Mouse (Mus musculus) erythroblast, embryonic 14.5 days (primary cell): Measurements from ENCODE around the gene Tepp. TPM values are rescaled to one million over a fixed set of nuclear protein-coding genes. Genes with fewer than 3 reads are reported as not detected.

Experiments
- H3K27me3 ChIP-seq: 2 replicates; pipeline ENCODE4 v1.6.1; 2012; ENCODE audit warnings: inconsistent platforms; ENCODE audit not compliant: control insufficient read depth
- H3K36me3 ChIP-seq: 2 replicates; pipeline ENCODE4 v1.6.1; 2012; ENCODE audit warnings: mild to moderate bottlenecking, inconsistent platforms; ENCODE audit not compliant: control insufficient read depth
- H3K4me1 ChIP-seq: 2 replicates; pipeline ENCODE4 v1.6.1; 2012; ENCODE audit warnings: inconsistent platforms; ENCODE audit not compliant: control insufficient read depth
- H3K4me3 ChIP-seq: replicated peaks from 2 replicates; pipeline ENCODE3; 2012; ENCODE audit warnings: moderate library complexity, mild to moderate bottlenecking, inconsistent platforms
- H3K9me3 ChIP-seq: 2 replicates; pipeline ENCODE4 v1.6.1; 2012; ENCODE audit warnings: low read length, inconsistent platforms, mixed read lengths; ENCODE audit not compliant: control insufficient read depth
- GATA1 ChIP-seq: IDR thresholded peaks from 2 replicates; pipeline ENCODE4 v1.6.1; 2012; ENCODE audit warnings: low read length, inconsistent platforms, mixed read lengths
- TAL1 ChIP-seq: IDR thresholded peaks from 3 replicates; pipeline ENCODE4 v1.6.1; 2012; ENCODE audit warnings: low read length, inconsistent platforms, mixed read lengths
- polyA plus RNA-seq: library from polyadenylated mRNA; stranded (reverse); fragments of >175 nt; gene quantifications from 2 replicates; pipeline ENCODE4 v1.2.3, GENCODE M21; 2012

Tepp gene
- polyA plus RNA-seq, 1 experiment = not detected

DNA sequence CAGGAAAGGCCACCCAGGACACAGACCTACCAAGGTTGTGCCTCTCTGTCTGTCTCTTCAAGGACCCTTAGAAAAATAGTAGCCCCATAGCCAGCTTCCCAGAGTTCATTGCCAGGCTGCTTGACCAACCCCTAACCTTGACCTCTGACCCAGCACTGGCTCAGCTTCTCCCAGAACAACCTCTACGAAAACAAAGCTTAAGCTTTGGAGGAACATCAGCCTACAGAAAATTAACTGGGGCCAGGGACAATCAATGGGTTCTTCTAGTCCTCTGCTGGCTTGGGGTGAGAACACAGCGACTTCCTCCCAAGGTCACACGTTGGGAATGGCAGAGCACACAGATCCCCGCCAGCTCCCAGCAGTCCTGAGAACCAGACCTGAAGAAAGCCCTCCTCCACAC is 4.8 kb upstream of the Tepp start:
- H3K27me3 ChIP-seq = no peaks in the 10 kb centered on the region
- TF ChIP-seq GATA1 (no peak), TAL1 (no peak)

DNA sequence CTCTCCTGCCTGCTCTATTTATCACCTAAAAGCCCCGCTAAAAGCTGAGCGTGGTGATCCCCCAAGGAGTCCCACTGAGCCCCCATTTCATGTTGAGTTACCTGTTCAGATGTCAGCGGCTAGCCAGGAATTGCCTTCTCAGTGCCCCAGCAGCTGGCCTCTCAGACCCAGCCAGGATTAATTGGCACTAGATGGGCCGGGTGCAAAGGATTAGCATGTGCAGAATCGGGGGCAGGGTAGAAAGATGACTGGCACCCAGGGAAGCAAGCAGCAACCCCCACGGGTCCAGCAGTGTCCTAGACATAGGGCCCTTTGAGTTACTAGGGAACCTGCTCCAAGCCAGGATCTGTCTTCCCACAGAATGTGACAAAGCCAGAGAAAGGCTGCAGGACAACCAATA is 3.9 kb upstream of the Tepp start, which contains the start of gene Cngb1:
TSS of gene Cngb1 (minus strand) at position 155 of the 400 bp plus-strand sequence.
- H3K36me3 ChIP-seq = no peaks in the 10 kb centered on the region
- no peak within 1 kb of the TSS for H3K4me3 ChIP-seq
- H3K4me1 ChIP-seq = no peaks in the 10 kb centered on the region
- H3K27me3 ChIP-seq = no peaks in the 10 kb centered on the region
- H3K9me3 ChIP-seq = no peaks in the 10 kb centered on the region
- TF ChIP-seq TAL1 (no peak), GATA1 (no peak)

More for the DNA sequence above, 4.8 kb upstream of the Tepp start:
- Histone ChIP-seq H3K36me3 (no peaks in the 10 kb centered on the region), H3K4me1 (no peaks in the 10 kb centered on the region), H3K4me3 (no peak overlapping the region), H3K9me3 (no peaks in the 10 kb centered on the region)

DNA sequence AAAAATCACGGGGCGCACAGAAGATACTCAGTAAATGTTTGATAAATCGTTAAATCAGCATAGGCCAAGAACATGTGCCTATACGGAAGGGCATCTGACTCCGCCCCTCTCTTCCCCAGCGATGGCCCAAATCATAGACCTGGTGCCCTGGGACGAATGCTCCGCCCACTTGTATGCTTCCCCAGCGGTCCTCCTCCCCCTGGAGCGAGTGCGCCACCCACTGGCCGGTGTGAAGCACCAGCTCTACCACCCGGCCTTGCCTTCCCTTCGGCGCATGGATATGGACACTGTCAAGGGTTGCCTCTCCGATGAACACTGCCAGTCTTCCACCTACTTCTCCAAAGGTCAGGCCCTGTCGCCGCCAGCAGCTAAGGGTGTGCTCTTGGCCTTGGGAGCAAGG is 2.5 kb downstream of the Tepp start:
- TF ChIP-seq TAL1 (no peak), GATA1 (no peak)
- Histone ChIP-seq H3K36me3 (no peaks in the 10 kb centered on the region), H3K9me3 (no peaks in the 10 kb centered on the region)

DNA sequence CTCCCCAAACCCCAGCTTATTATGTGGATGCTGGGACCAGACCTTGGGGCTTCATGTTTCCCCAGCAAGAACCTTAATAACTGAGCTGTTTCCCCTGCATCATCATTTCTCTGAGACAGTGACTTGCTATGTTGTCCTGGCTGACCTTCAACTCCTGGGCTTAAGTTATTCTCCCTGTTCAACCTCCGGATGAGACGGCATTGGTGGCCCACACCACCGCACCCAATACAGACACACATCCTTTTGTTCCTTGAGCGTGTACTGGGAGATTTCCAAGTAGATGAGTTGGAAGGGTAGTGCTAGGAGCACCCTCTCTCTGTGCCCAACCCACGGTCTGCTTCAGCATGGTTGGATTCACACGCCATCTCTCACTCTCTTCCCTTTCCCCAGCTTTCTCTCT is 3.5 kb downstream of the Tepp start:
- no peaks in the 10 kb centered on the region for H3K36me3 ChIP-seq
- TF ChIP-seq GATA1 (no peak), TAL1 (no peak)
- H3K4me1 ChIP-seq = no peaks in the 10 kb centered on the region
- H3K4me3 ChIP-seq = no peak overlapping the region
- H3K27me3 ChIP-seq = peaks cover 6% of the 10 kb centered on the region
- peaks cover 3% of the 10 kb centered on the region; the same call in 1 of the 2 replicates for H3K9me3 ChIP-seq

More for the DNA sequence above, 2.5 kb downstream of the Tepp start:
- H3K4me3 ChIP-seq = no peak overlapping the region
- no peaks in the 10 kb centered on the region for H3K4me1 ChIP-seq
- H3K27me3 ChIP-seq = 0 out of 2 replicates have a peak, but pooled peaks cover 2% of the 10 kb centered on the region

DNA sequence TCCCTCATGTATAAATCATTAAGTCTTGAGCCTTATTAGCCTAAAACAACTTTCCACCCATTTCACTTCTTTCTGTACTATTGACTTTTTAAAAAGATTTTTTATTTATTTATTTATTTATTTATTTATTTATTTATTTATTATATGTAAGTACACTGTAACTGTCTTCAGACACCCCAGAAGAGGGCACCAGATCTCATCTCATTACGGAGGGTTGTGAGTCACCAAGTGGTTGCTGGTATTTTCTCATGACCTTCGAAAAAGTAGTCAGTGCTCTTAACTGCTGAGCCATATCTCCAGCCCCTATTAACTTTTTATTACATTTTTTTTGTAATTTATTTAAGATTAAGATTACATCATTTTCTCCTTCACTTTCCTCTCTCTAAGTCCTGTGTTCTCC is 4.3 kb downstream of the Tepp start:
- H3K27me3 ChIP-seq = peaks cover 9% of the 10 kb centered on the region

DNA sequence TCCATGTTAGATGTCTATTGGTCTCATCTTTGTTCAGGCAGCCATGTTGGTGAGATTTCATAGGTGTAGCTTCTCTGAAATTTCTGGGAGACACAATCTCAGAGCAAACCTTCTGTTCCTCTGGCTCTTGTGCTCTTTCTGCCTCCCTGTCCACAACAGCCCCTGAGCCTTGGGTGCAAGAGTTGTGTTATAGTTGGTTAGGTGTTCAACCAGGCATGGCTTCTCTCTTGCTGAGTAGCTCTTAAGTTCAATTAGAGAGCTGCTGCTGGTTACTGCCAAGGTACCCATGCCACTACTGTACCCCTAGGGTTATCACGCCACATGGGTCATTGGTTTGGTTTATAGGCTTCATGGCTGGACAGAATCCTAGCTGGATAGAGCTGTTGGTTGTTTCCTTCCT is 5.0 kb downstream of the Tepp start:
- Histone ChIP-seq H3K27me3 (peaks cover 16% of the 10 kb centered on the region), H3K4me3 (no peak overlapping the region), H3K36me3 (no peaks in the 10 kb centered on the region), H3K4me1 (peaks cover 1% of the 10 kb centered on the region), H3K9me3 (peaks cover 3% of the 10 kb centered on the region; the same call in 1 of the 2 replicates)
- no peak for TF ChIP-seq GATA1
- no peak for TF ChIP-seq TAL1

More for the DNA sequence above, 4.3 kb downstream of the Tepp start:
- TF ChIP-seq GATA1 = no peak
- no peak for TF ChIP-seq TAL1
- Histone ChIP-seq H3K4me3 (no peak overlapping the region), H3K36me3 (no peaks in the 10 kb centered on the region), H3K9me3 (peaks cover 3% of the 10 kb centered on the region; the same call in 1 of the 2 replicates), H3K4me1 (no peaks in the 10 kb centered on the region)

DNA sequence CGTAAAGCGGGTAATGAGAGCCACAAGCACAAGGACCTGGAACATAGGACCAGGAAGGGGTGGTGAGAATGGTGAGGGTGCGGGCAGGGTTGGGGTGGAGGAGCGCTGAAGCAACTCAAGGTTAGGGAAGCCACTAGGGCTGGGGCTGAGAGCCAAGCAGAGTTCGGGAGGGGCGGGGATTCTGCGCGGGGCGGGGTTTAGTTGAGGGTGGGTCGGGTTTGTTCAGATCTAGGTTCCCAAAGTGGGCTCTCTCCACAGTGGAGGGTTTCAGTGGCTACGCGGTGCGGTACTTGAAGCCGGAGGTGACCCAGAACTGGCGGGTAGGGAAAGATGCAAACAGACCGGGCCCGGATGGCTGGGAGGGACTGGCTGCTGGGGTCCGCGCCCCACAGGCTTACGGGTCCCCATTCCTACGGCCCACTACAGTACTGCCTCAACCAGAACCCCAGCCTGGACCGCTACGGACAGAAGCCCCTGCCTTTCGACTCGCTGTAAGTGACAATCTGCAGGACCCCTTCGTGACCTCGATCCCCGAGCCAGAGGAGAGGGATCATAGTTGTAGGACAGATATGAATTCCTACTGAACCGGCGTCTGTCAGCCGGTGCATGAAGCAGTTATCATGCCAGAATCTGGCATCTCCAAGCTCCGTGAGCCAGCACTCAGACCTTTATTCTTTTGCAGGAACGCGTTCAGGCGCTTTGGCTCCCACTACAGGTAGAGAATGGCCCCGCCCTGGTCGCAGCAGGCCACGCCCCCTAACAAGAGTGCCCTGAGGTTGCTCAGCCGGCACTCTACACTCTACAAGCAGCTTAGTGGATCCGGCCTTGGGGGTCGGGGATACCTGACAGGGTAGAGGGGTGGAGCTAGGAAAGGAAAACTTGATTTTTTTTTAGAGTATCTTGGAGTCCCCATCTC is 10.1 kb downstream of the Tepp start:
- TF ChIP-seq TAL1 (no peak), GATA1 (no peak)
- peaks cover 6% of the 10 kb centered on the region for H3K4me1 ChIP-seq
- no peaks in the 10 kb centered on the region for H3K36me3 ChIP-seq
- H3K4me3 ChIP-seq = peak overlapping the region; percentile 33
- H3K27me3 ChIP-seq = peaks cover 29% of the 10 kb centered on the region
- H3K9me3 ChIP-seq = peaks cover 3% of the 10 kb centered on the region; the same call in 1 of the 2 replicates

DNA sequence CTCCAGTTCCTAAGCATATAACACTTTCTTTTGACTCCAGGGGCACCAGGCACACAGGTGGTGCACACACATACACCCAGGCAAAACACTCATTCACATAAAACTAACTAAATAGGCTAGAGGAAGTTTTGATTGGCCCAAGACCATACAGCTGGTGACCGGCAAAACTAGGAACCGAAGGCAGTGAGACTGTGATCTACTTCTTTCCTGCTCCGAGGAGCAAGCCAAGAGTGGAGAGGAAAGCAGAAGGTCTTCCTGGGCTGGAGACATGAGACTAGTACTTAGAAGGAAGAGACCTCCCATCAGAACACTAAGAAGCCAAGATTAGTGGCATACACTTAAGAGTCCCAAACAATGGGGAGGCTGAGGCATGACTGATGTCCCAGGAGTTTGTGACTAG is 12.8 kb downstream of the Tepp start:
- Histone ChIP-seq H3K36me3 (peaks cover 20% of the 10 kb centered on the region), H3K9me3 (peaks cover 6% of the 10 kb centered on the region), H3K4me3 (no peak overlapping the region), H3K4me1 (peaks cover 6% of the 10 kb centered on the region), H3K27me3 (peaks cover 28% of the 10 kb centered on the region)
- TF ChIP-seq TAL1 (no peak), GATA1 (no peak)

DNA sequence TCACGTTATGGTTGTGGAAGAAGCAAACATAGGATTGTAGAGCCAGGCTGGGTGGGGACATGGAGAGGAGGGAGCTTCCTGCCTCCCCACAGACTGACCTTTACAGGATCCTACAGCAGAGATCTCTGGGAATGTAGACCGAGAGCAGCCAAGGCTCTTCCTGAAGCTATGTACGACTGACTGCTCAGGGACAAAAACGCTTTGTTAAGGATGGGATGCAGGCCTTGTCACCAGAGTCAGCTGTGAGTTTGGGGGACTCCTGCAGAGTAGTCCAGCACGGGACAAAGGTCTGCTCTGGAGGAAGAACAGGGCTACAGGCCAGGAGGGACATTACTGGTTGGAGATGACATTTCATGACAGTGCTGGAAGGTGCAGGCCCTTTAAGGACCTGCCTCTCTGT is 14.3 kb downstream of the Tepp start:
- no peak for TF ChIP-seq TAL1
- TF ChIP-seq GATA1 = no peak
- Histone ChIP-seq H3K4me3 (no peak overlapping the region), H3K4me1 (peaks cover 6% of the 10 kb centered on the region), H3K36me3 (peaks cover 34% of the 10 kb centered on the region), H3K27me3 (peaks cover 22% of the 10 kb centered on the region), H3K9me3 (peaks cover 13% of the 10 kb centered on the region)
